Mouse (Mus musculus) pancreas, adult 10 weeks (tissue): ENCODE data around the gene Cyp2c29. TPM values are rescaled to one million over a fixed set of nuclear protein-coding genes. Genes with fewer than 3 reads are reported as not detected.

ENCODE experiments used
- polyA plus RNA-seq: library from polyadenylated mRNA; stranded (reverse); fragments of 350-450 nt; fragmentation: Illumina TruSeq; extraction: RNeasy Lipid Tissue Mini Kit (QIAGEN cat#74804); gene quantifications from one replicate; pipeline ENCODE4 v1.2.3, GENCODE M21; 2015; ENCODE audit warnings: low read depth, low replicate concordance; ENCODE audit not compliant: insufficient read depth

The Cyp2c29 gene
- not detected for polyA plus RNA-seq

GRCm38 (mm10) chr19:39269105-39269504 is at the start of gene Cyp2c29:
Gene Cyp2c29, plus strand, starts transcription at chr19:39269405.

Other genes with a start within 250 kb of the Cyp2c29 start
- not detected for gene Cyp2c65, start 208.4 kb upstream of the Cyp2c29 start, polyA plus RNA-seq
- gene Cyp2c66, start 155.5 kb upstream of the Cyp2c29 start, polyA plus RNA-seq = not detected
- gene Cyp2c38, start 193.7 kb downstream of the Cyp2c29 start, polyA plus RNA-seq = not detected
- gene Cyp2c39, start 241.5 kb downstream of the Cyp2c29 start, polyA plus RNA-seq = not detected